Mouse (Mus musculus): Measurements from ENCODE around the gene Olfr1152.

- TF ChIP-seq CTCF (IDR thresholded peaks at IDR 0.05; ENCODE audit: insufficient read depth, low read length), result no peak
- no peak for TF ChIP-seq POLR2A (IDR thresholded peaks at IDR 0.05; ENCODE audit: borderline replicate concordance, extremely low read depth, low read depth, low read length)
Measured at GRCm38 (mm10) chr2:87866192-87866591, at the start of gene Olfr1152.

Data from lung, adult 2 months (tissue).